Comparison of ENCODE assay signal across 16 mouse cellular contexts in the genomic region with DNA sequence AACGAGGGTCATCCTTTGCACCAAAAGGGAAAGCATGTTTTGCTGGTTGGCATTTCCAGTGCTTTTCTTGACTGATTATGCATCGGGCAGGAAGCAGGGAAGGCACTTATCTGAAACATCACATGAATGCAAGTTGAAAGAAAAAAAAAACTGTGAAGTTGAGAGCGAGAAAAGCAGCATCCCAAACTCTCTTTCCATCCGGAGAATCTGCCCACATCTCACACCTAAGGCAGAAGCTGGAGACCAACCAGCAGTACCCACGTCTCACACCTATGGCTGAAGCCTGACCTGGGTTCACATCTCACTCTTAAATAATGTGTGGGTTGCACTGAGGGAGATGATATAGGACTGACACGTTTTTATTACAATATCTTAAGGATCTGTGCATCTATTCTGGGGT.
"Had no signal": no experiment of that assay in that cellular context is flagged by ENCODE, and none has a peak within 500 bp of the region (broad histone marks: within the 10 kb centered on the region; RNA-seq: fewer than 3 reads in every experiment).

No protein-coding gene starts in this region.

- H3K4me3 ChIP-seq: neural tube, embryonic 12.5 days; neural tube, embryonic 13.5 days; neural tube, embryonic 15.5 days; stomach, embryonic 15.5 days had no signal

- H3K4me1 ChIP-seq: stomach, embryonic 15.5 days had no signal

- H3K27ac ChIP-seq: neural tube, embryonic 12.5 days; neural tube, embryonic 13.5 days; neural tube, embryonic 15.5 days; stomach, embryonic 15.5 days; stomach, postnatal 0 days had no signal

- H3K4me2 ChIP-seq: neural tube, embryonic 12.5 days; neural tube, embryonic 13.5 days; neural tube, embryonic 15.5 days; stomach, embryonic 15.5 days had no signal

- H3K27me3 ChIP-seq: neural tube, embryonic 12.5 days; neural tube, embryonic 13.5 days; neural tube, embryonic 15.5 days; stomach, embryonic 15.5 days had no signal

- H3K36me3 ChIP-seq: neural tube, embryonic 12.5 days; neural tube, embryonic 13.5 days; neural tube, embryonic 15.5 days; stomach, embryonic 15.5 days had no signal

- DNase-seq: retina, postnatal 1 day; right cerebral cortex, adult 18-20 months; right cerebral cortex, postnatal 25 days; right cerebral cortex, postnatal 4 days; spleen, adult 18-20 months; thymus, adult 18-20 months; thymus, adult 2 months; thymus, postnatal 14 days; thymus, postnatal 25 days; thymus, postnatal 36 days; thymus, postnatal 4 days had no signal

- H3K9ac ChIP-seq: neural tube, embryonic 12.5 days; neural tube, embryonic 13.5 days; neural tube, embryonic 15.5 days; stomach, embryonic 15.5 days had no signal

- H3K9me3 ChIP-seq: neural tube, embryonic 12.5 days; neural tube, embryonic 13.5 days; neural tube, embryonic 15.5 days; stomach, embryonic 15.5 days had no signal
